Mouse (Mus musculus): ENCODE data around the gene Dnajb13. TPM values are rescaled to one million over a fixed set of nuclear protein-coding genes. Genes with fewer than 3 reads are reported as not detected.
A peak's percentile ranks its signal among the peaks of the same experiment; 100 is the strongest.

Dnajb13 gene
- total and polyA plus RNA-seq, 2 experiments from 2014 or later = 3.2 to 4.3 TPM

DNA sequence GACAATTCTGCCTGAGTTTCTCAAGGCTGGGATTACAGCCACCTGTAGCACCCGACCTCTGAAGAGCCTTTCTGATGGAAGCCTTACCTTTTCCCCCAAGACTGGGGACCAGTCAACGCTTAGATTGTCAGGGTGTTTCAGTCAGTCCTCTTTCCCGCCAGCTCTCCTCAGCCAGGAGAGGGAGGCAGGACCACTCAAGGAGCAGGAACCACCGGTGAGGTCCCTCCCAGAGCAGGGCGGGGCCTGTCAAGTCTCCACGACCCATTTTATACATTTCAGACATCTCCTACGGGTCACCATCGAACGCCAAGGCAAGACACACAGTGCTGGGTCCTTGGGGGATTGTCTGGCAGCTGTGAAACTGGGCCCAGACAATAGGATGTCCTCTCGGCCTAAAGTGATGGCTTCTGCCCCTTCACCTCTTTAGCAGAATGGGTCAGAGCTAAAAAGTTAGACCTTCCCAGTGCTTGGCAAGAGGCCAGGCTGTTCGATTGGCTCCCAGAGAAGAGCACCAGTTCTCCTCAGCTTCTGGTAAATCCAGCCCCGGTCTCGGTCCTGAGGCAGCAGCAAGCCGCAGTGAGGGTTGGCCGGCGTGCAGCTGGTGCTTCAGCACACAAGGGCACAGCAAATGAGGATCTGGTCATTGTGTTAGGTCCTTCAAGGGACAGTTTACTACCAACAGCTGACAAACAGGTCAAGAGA lies 14.3 kb downstream of the Dnajb13 start:
- DNase-seq (ENCODE audit: low spot score) = no peak
- H3K9ac ChIP-seq (replicated peaks; ENCODE audit: low read length, poor library complexity, severe bottlenecking) = no peak overlapping the region
- no peak for TF ChIP-seq CTCF (IDR thresholded peaks at IDR 0.05)

DNA sequence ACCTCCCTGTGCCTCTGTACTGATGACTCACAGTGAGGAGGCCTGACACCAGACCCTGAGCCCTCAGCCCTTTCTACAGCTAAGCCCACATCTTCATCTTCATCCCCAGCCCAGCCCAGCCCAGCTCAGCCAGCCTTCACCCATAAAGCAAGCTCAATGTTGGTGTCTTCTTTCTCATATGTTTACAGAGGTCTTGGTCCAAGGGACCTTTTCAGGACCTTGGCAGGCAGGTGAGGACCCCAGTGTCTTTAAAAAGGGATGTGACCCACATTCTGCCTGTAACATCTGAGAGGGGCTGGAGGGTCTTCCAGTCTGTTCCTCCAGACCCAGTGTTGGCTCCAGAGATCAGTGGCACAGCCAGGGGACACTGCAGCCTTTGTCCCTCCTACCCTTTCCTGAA lies 15.3 kb downstream of the Dnajb13 start:
- no peak for DNase-seq (ENCODE audit: low spot score)
- Histone ChIP-seq H3K9me3 (ENCODE audit: low read length) (no peaks in the 10 kb centered on the region), H3K9ac (replicated peaks; ENCODE audit: low read length, poor library complexity, severe bottlenecking) (no peak overlapping the region), H3K27me3 (ENCODE audit: insufficient read depth, low read length) (no peaks in the 10 kb centered on the region), H3K36me3 (ENCODE audit: insufficient read depth, low read length) (0 out of 2 replicates have a peak, but pooled peaks cover 3% of the 10 kb centered on the region), H3K4me1 (ENCODE audit: insufficient read depth, low read length) (peaks cover 10% of the 10 kb centered on the region; the same call in 1 of the 2 replicates), H3K4me3 (ENCODE audit: low read depth, low read length) (no peak overlapping the region), H3K27ac (ENCODE audit: low read depth, low read length) (no peak overlapping the region), H3K4me2 (ENCODE audit: low read depth, low read length, poor library complexity, severe bottlenecking) (no peak overlapping the region)
- no peak for TF ChIP-seq CTCF (IDR thresholded peaks at IDR 0.05)
- no peak for ATAC-seq (ENCODE audit: low FRiP score)

More for the DNA sequence above, 14.3 kb downstream of the Dnajb13 start:
- Histone ChIP-seq H3K27ac (ENCODE audit: low read depth, low read length) (no peak overlapping the region), H3K9me3 (ENCODE audit: low read length) (no peaks in the 10 kb centered on the region), H3K27me3 (ENCODE audit: insufficient read depth, low read length) (no peaks in the 10 kb centered on the region), H3K4me3 (ENCODE audit: low read depth, low read length) (no peak overlapping the region), H3K36me3 (ENCODE audit: insufficient read depth, low read length) (0 out of 2 replicates have a peak, but pooled peaks cover 3% of the 10 kb centered on the region), H3K4me1 (ENCODE audit: insufficient read depth, low read length) (peaks cover 6% of the 10 kb centered on the region; the same call in 1 of the 2 replicates), H3K4me2 (ENCODE audit: low read depth, low read length, poor library complexity, severe bottlenecking) (no peak overlapping the region)
- 75% methylated on average over 16 of the region's 16 CpGs for WGBS
- no peak for ATAC-seq (ENCODE audit: low FRiP score)

DNA sequence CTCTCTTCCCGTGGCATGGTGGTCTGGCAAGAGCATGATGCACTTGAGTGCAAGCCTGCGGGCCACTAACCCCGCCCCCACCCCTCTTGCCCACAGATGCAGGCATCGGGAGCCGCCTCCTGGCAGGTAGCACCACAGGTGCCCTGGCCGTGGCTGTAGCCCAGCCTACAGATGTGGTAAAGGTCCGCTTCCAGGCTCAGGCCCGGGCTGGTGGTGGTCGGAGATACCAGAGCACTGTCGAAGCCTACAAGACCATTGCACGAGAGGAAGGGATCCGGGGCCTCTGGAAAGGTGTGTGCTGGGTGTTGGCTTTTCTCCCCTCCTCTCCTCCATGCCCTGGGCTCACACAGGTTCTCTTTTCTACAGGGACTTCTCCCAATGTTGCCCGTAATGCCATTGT lies 16.8 kb downstream of the Dnajb13 start:
- H3K27me3 ChIP-seq (ENCODE audit: insufficient read depth, low read length) = no peaks in the 10 kb centered on the region
- 0 out of 2 replicates have a peak, but pooled peaks cover 3% of the 10 kb centered on the region for H3K36me3 ChIP-seq (ENCODE audit: insufficient read depth, low read length)
- DNase-seq (ENCODE audit: low spot score) (no peak), ATAC-seq (ENCODE audit: low FRiP score) (no peak)
- H3K9me3 ChIP-seq (ENCODE audit: low read length) = no peaks in the 10 kb centered on the region
- WGBS = 92% methylated on average over 13 of the region's 13 CpGs
- H3K27ac ChIP-seq (ENCODE audit: low read depth, low read length) = no peak overlapping the region
- H3K4me2 ChIP-seq (ENCODE audit: low read depth, low read length, poor library complexity, severe bottlenecking) = no peak overlapping the region
- H3K4me3 ChIP-seq (ENCODE audit: low read depth, low read length) = no peak overlapping the region
- peaks cover 10% of the 10 kb centered on the region; the same call in 1 of the 2 replicates for H3K4me1 ChIP-seq (ENCODE audit: insufficient read depth, low read length)
- TF ChIP-seq CTCF (IDR thresholded peaks at IDR 0.05) = no peak
- H3K9ac ChIP-seq (replicated peaks; ENCODE audit: low read length, poor library complexity, severe bottlenecking) = no peak overlapping the region

GRCm38 (mm10) chr7:100497402-100497801 lies 17.4 kb downstream of the Dnajb13 start:
- H3K9me3 ChIP-seq (ENCODE audit: low read length) = no peaks in the 10 kb centered on the region
- no peak overlapping the region for H3K9ac ChIP-seq (replicated peaks; ENCODE audit: low read length, poor library complexity, severe bottlenecking)
- H3K4me2 ChIP-seq (ENCODE audit: low read depth, low read length, poor library complexity, severe bottlenecking) = no peak overlapping the region
- DNase-seq (ENCODE audit: low spot score) (no peak), ATAC-seq (ENCODE audit: low FRiP score) (no peak)
- 72% methylated on average over 4 of the region's 4 CpGs for WGBS
- H3K36me3 ChIP-seq (ENCODE audit: insufficient read depth, low read length) = 0 out of 2 replicates have a peak, but pooled peaks cover 3% of the 10 kb centered on the region
- H3K27me3 ChIP-seq (ENCODE audit: insufficient read depth, low read length) = no peaks in the 10 kb centered on the region
- H3K4me1 ChIP-seq (ENCODE audit: insufficient read depth, low read length) = peaks cover 12% of the 10 kb centered on the region; the same call in 1 of the 2 replicates
- no peak overlapping the region for H3K4me3 ChIP-seq (ENCODE audit: low read depth, low read length)
- H3K27ac ChIP-seq (ENCODE audit: low read depth, low read length) = no peak overlapping the region
- no peak for TF ChIP-seq CTCF (IDR thresholded peaks at IDR 0.05)

GRCm38 (mm10) chr7:100496791-100497190 lies 18.0 kb downstream of the Dnajb13 start:
- H3K9me3 ChIP-seq (ENCODE audit: low read length) = no peaks in the 10 kb centered on the region
- DNase-seq (ENCODE audit: low spot score) = no peak
- no peaks in the 10 kb centered on the region for H3K27me3 ChIP-seq (ENCODE audit: insufficient read depth, low read length)
- ATAC-seq (ENCODE audit: low FRiP score) = no peak
- peak overlapping the region; percentile 89; the same call in 1 of the 2 replicates for H3K27ac ChIP-seq (ENCODE audit: low read depth, low read length)
- 97% methylated on average over 9 of the region's 9 CpGs for WGBS
- no peak overlapping the region for H3K4me2 ChIP-seq (ENCODE audit: low read depth, low read length, poor library complexity, severe bottlenecking)
- H3K4me1 ChIP-seq (ENCODE audit: insufficient read depth, low read length) = peaks cover 12% of the 10 kb centered on the region; the same call in 1 of the 2 replicates
- 0 out of 2 replicates have a peak, but pooled peaks cover 3% of the 10 kb centered on the region for H3K36me3 ChIP-seq (ENCODE audit: insufficient read depth, low read length)
- TF ChIP-seq CTCF (IDR thresholded peaks at IDR 0.05) = no peak
- no peak overlapping the region for H3K9ac ChIP-seq (replicated peaks; ENCODE audit: low read length, poor library complexity, severe bottlenecking)
- no peak overlapping the region for H3K4me3 ChIP-seq (ENCODE audit: low read depth, low read length)

GRCm38 (mm10) chr7:100496371-100496770 lies 18.4 kb downstream of the Dnajb13 start:
- Histone ChIP-seq H3K9ac (replicated peaks; ENCODE audit: low read length, poor library complexity, severe bottlenecking) (no peak overlapping the region; the same call in 1 of the 2 replicates), H3K4me2 (ENCODE audit: low read depth, low read length, poor library complexity, severe bottlenecking) (no peak overlapping the region), H3K4me3 (ENCODE audit: low read depth, low read length) (no peak overlapping the region), H3K27me3 (ENCODE audit: insufficient read depth, low read length) (no peaks in the 10 kb centered on the region), H3K4me1 (ENCODE audit: insufficient read depth, low read length) (peaks cover 12% of the 10 kb centered on the region; the same call in 1 of the 2 replicates), H3K27ac (ENCODE audit: low read depth, low read length) (peak overlapping the region; percentile 89), H3K9me3 (ENCODE audit: low read length) (no peaks in the 10 kb centered on the region), H3K36me3 (ENCODE audit: insufficient read depth, low read length) (0 out of 2 replicates have a peak, but pooled peaks cover 3% of the 10 kb centered on the region)
- TF ChIP-seq CTCF (IDR thresholded peaks at IDR 0.05) = no peak
- 78% methylated on average over 6 of the region's 6 CpGs for WGBS
- ATAC-seq (ENCODE audit: low FRiP score) (no peak), DNase-seq (ENCODE audit: low spot score) (no peak)

Data from midbrain, postnatal 0 days (tissue).